Mouse (Mus musculus) midbrain, embryonic 16.5 days (tissue): ENCODE results near the gene Cacnb1. TPM values are rescaled to one million over a fixed set of nuclear protein-coding genes. Genes with fewer than 3 reads are reported as not detected.
A peak's percentile ranks its signal among the peaks of the same experiment; 100 is the strongest.

Source experiments
- ATAC-seq: fragments of 200-750 bp; cut with Nextera tagmentation; 2 replicates; pipeline ENCODE4 v1.8.0; 2017; ENCODE audit warnings: moderate TSS enrichment
- H3K27ac ChIP-seq: fragments of 300-500 bp; sonication (generic); 2 replicates; pipeline ENCODE4 v1.5.1; 2014; ENCODE audit warnings: mild to moderate bottlenecking, low read length, mixed read lengths
- H3K27me3 ChIP-seq: fragments of 300-500 bp; sonication (generic); 2 replicates; pipeline ENCODE4 v1.6.1; 2014; ENCODE audit warnings: low read depth, low read length, mixed read lengths; ENCODE audit not compliant: control insufficient read depth, insufficient read depth
- H3K36me3 ChIP-seq: fragments of 300-500 bp; sonication (generic); 2 replicates; pipeline ENCODE4 v1.6.1; 2014; ENCODE audit warnings: mild to moderate bottlenecking, low read length, moderate library complexity, mixed read lengths; ENCODE audit not compliant: control insufficient read depth, insufficient read depth
- H3K4me1 ChIP-seq: fragments of 300-500 bp; sonication (generic); 2 replicates; pipeline ENCODE4 v1.6.1; 2014; ENCODE audit warnings: mild to moderate bottlenecking, low read length, mixed read lengths; ENCODE audit not compliant: control insufficient read depth, insufficient read depth
- H3K4me2 ChIP-seq: fragments of 300-500 bp; sonication (generic); 2 replicates; pipeline ENCODE4 v1.6.1; 2014; ENCODE audit warnings: mild to moderate bottlenecking, low read length, mixed read lengths
- H3K4me3 ChIP-seq: fragments of 300-500 bp; sonication (generic); 2 replicates; pipeline ENCODE4 v1.5.1; 2014; ENCODE audit warnings: low read depth, mild to moderate bottlenecking, low read length, moderate library complexity, mixed read lengths
- H3K9ac ChIP-seq: fragments of 300-500 bp; sonication (generic); 2 replicates; pipeline ENCODE4 v1.6.1; 2014; ENCODE audit warnings: low read depth, low read length, mixed read lengths
- H3K9me3 ChIP-seq: fragments of 300-500 bp; sonication (generic); replicated peaks from 2 replicates; pipeline ENCODE4 v1.6.1; 2014; ENCODE audit warnings: mild to moderate bottlenecking, low read length, mixed read lengths; ENCODE audit not compliant: control insufficient read depth, poor library complexity, severe bottlenecking
- WGBS: fragments of 180-500 bp; shearing (Covaris S2); extraction: QIAGEN DNeasy Blood & Tissue Kit; methylation state at CpG from one replicate; pipeline ENCODE4 v1.1.7; 2014; 5-methylcytosine and 5-hydroxymethylcytosine counted together
- polyA plus RNA-seq: library from polyadenylated mRNA; unstranded; fragments of >200 nt; fragmentation: Nextera tagmentation; extraction: Ambion mirVana; gene quantifications from 2 replicates; pipeline ENCODE4 v1.2.1, GENCODE M21; 2015

The Cacnb1 gene
- polyA plus RNA-seq, 1 experiment from 2014 or later = 73.2 TPM

DNA sequence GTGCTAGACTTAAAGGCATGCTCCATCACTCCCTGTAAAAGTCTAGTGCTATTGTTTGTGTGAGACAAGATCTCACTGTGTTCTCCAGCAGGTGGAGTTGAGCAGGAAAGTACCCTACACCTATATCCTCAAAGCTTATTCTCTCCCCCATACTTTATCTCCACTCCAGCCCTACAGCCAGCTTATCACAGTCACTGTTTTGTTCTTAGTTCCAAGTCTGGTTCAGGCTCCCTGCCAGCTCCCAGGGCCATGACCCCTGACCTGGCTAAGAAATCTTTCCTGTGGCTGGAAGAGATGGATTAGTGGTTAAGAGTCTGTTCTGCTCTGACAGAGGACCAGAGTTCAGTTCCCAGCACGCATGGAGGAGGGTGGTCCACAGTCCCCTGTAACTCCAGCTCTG lies 23.6 kb upstream of the Cacnb1 start:
- WGBS = 80% methylated on average over 1 of the region's 1 CpGs

DNA sequence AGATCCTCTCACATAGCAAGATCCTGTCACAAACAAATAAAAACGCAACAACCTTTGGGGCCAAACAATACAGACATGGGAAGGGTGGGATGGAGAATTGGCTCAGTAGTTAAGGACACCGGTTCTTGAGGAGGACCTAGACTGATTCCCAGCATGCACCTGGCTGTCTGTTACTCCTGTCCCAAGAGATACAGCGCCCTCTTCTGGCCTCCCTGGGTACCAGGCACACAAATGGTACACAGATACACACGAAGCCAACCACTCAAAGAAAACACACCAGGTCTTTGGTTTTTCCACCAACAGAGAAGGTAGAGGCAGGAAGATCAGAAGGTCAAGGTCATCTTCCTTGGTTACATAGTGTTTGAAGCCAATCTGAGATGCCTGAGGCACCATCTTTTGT lies 22.8 kb upstream of the Cacnb1 start:
- Histone ChIP-seq H3K4me2 (no peak overlapping the region), H3K9me3 (no peaks in the 10 kb centered on the region), H3K27ac (no peak overlapping the region), H3K27me3 (peaks cover 5% of the 10 kb centered on the region), H3K4me3 (no peak overlapping the region), H3K36me3 (no peaks in the 10 kb centered on the region), H3K9ac (no peak overlapping the region), H3K4me1 (no peaks in the 10 kb centered on the region)
- no peak for ATAC-seq
- WGBS = 68% methylated on average over 4 of the region's 4 CpGs

More for the DNA sequence above, 23.6 kb upstream of the Cacnb1 start:
- Histone ChIP-seq H3K4me3 (no peak overlapping the region), H3K9me3 (no peaks in the 10 kb centered on the region), H3K4me1 (no peaks in the 10 kb centered on the region), H3K27me3 (peaks cover 12% of the 10 kb centered on the region), H3K27ac (no peak overlapping the region), H3K36me3 (no peaks in the 10 kb centered on the region), H3K9ac (no peak overlapping the region), H3K4me2 (no peak overlapping the region)
- no peak for ATAC-seq

DNA sequence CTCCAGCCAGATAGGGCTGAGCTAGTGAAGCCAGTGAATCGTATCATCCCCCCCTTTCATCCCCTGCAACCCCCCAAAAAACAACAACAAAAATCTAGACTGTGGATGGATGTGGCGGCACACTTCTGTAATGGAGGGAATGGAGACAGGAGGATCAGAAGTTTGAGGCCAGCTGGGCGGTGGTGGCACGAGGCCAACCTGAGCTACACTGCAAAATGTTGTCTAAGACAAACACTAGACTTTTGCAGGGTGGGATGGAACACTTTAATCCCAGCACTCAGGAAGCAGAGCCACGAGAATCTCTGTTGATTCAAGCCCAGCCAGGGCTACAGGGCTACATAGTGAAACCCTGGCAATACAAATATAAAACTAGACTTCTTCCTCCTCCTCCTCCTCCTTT lies 21.2 kb upstream of the Cacnb1 start:
- H3K27me3 ChIP-seq = no peaks in the 10 kb centered on the region
- H3K36me3 ChIP-seq = no peaks in the 10 kb centered on the region
- H3K9me3 ChIP-seq = no peaks in the 10 kb centered on the region
- H3K9ac ChIP-seq = no peak overlapping the region
- H3K4me1 ChIP-seq = no peaks in the 10 kb centered on the region
- H3K27ac ChIP-seq = no peak overlapping the region
- ATAC-seq = no peak
- H3K4me2 ChIP-seq = no peak overlapping the region
- 71% methylated on average over 5 of the region's 5 CpGs for WGBS
- no peak overlapping the region for H3K4me3 ChIP-seq

DNA sequence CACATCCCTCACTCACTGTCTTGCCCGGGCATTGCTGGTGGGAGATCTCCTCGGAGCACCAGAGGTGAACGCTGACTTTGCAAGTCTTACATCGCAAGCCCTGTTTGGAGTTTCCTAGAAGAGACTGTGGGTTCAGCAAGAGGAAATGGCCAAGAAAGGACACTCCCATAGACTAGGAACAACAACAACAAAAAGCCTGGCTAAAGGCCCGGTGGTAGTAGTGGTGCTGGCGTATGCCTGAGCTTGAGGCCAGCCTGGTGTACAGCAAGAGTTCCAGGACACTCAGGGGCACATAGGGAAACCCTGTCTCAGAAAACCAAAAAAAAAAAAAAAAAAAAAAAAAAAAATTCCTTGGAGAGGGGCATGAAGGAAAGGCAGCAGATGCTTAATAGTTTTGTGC lies 19.9 kb upstream of the Cacnb1 start:
- ATAC-seq = no peak
- H3K9ac ChIP-seq = no peak overlapping the region
- H3K4me3 ChIP-seq = no peak overlapping the region
- WGBS = 81% methylated on average over 6 of the region's 6 CpGs
- no peaks in the 10 kb centered on the region for H3K27me3 ChIP-seq
- H3K27ac ChIP-seq = no peak overlapping the region
- no peaks in the 10 kb centered on the region for H3K9me3 ChIP-seq
- no peaks in the 10 kb centered on the region for H3K36me3 ChIP-seq
- no peaks in the 10 kb centered on the region for H3K4me1 ChIP-seq
- no peak overlapping the region for H3K4me2 ChIP-seq

DNA sequence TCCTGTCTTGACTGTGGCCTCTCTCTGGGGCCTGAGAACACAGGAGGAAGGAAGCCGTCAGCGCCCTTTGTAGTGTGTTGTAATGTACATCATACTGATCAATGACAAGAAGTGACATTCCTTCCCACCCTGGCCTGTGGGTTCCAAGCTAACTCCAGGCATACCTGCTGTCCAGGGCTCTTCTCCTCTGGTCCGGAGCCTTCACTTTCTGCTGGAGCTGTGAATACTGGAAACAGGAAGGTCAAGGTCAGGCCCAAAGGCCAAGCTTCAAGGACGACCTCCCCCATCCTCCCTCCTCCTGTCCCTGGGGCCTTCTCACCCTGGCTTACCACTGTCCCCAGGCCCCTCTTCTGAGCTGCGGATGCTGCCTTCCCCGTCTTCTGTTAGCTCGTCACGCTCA lies 18.1 kb upstream of the Cacnb1 start:
- Histone ChIP-seq H3K27ac (no peak overlapping the region), H3K4me2 (no peak overlapping the region), H3K9ac (no peak overlapping the region), H3K36me3 (no peaks in the 10 kb centered on the region), H3K4me3 (no peak overlapping the region), H3K9me3 (no peaks in the 10 kb centered on the region), H3K4me1 (peaks cover 6% of the 10 kb centered on the region), H3K27me3 (no peaks in the 10 kb centered on the region)
- 72% methylated on average over 8 of the region's 8 CpGs for whole genome bisulfite sequencing
- no peak for ATAC-seq

DNA sequence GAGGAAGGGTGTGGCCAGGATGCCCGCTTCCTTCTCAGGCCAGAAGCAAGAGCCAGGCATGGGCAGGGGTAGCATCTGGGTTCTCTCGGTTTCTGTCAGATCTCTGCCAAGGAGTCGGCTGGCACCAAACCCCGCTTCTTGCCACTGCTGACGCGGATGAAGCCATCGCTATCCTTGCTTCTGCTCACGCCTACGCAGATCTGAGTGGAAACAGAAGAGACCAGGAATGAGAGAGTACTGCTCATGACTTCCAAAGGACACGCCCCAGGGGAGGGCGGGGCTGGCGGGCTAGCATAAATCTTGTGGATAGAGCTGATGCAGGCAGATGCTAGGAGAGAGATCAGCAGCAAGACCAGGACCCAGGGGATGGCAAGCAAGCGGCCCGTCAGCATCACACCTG lies 15.0 kb upstream of the Cacnb1 start:
- no peak for ATAC-seq
- 58% methylated on average over 14 of the region's 14 CpGs for WGBS
- Histone ChIP-seq H3K27me3 (no peaks in the 10 kb centered on the region), H3K27ac (no peak overlapping the region), H3K9ac (no peak overlapping the region), H3K36me3 (no peaks in the 10 kb centered on the region), H3K9me3 (no peaks in the 10 kb centered on the region), H3K4me1 (peaks cover 17% of the 10 kb centered on the region), H3K4me3 (no peak overlapping the region), H3K4me2 (no peak overlapping the region)

DNA sequence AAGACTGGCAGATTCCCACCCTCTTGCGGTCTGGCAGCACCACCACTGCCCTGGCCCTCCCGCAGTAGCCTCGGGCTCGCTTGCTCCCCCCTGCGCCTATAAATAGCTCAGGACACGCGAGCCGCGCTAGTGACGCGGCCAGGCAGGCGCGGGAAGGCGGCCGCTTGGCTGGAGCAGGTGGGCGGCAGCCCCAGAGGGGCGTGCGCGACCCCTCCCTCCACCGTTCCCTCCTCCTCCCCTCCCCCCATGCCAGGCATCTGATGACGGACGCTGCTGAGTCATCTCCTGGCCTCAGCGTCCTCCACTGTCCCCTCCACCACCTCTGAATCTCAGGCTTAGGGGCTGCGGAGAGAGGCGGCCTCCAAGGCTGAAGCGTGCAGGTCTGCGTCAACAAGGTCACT lies 13.1 kb upstream of the Cacnb1 start:
- Histone ChIP-seq H3K4me1 (peaks cover 17% of the 10 kb centered on the region), H3K4me3 (peak overlapping the region; percentile 45), H3K4me2 (peak overlapping the region; percentile 95), H3K9me3 (no peaks in the 10 kb centered on the region), H3K27ac (peak overlapping the region; percentile 42; the same call in 1 of the 2 replicates), H3K36me3 (peaks cover 3% of the 10 kb centered on the region; the same call in 1 of the 2 replicates), H3K27me3 (no peaks in the 10 kb centered on the region), H3K9ac (peak overlapping the region; percentile 72)
- WGBS = under 1% methylated on average over 27 of the region's 27 CpGs
- ATAC-seq = peak; percentile 64

DNA sequence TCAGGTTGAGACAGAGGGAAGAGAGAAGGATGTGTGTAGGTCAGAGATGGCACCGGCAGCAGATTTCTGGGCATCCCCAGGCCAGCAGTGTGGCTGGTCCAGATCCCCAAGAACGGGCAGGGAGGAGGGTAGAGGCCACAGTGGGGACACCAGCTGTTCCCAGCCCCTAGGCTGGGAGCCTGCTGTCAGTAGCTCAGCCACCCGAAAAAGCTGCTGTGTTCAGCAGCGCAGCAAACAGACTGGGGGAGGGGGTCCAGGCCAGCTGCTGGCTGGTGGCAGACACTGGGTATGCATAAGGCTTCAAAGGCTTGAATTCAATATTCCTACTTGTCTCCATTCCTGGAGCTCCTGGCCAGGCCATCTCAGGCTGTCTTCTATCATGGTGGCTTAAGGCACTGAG lies 12.0 kb upstream of the Cacnb1 start:
- H3K4me1 ChIP-seq = peaks cover 17% of the 10 kb centered on the region
- H3K9me3 ChIP-seq = no peaks in the 10 kb centered on the region
- H3K4me2 ChIP-seq = no peak overlapping the region
- peaks cover 10% of the 10 kb centered on the region for H3K36me3 ChIP-seq
- ATAC-seq = no peak; the same call in 1 of the 2 replicates
- no peak overlapping the region for H3K27ac ChIP-seq
- no peak overlapping the region for H3K9ac ChIP-seq
- WGBS = 9% methylated on average over 4 of the region's 4 CpGs
- H3K27me3 ChIP-seq = no peaks in the 10 kb centered on the region
- no peak overlapping the region for H3K4me3 ChIP-seq

DNA sequence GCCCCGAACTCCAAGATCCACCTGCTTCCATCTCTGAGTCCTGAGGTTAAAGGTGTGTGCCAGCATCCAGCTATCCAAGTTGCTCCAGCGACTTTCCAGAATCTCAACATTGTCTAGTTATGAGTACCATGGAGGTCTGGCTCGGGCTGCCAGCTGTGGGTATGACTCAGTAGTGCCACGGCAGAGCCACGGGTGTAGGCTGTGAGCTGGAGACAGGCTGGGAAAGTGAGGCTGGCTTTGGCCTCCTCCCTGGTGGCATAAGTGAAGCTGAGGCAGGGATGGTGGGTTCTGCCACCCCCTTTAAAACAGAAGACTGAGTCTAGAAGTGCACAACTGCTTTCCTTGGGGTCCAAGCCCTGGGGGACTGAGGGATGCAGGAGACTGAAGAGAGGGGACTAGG lies 11.2 kb upstream of the Cacnb1 start:
- no peaks in the 10 kb centered on the region for H3K27me3 ChIP-seq
- no peak overlapping the region for H3K4me2 ChIP-seq
- no peak overlapping the region for H3K27ac ChIP-seq
- no peak overlapping the region for H3K9ac ChIP-seq
- H3K9me3 ChIP-seq = no peaks in the 10 kb centered on the region
- peaks cover 17% of the 10 kb centered on the region for H3K4me1 ChIP-seq
- no peak overlapping the region for H3K4me3 ChIP-seq
- 84% methylated on average over 5 of the region's 5 CpGs for WGBS
- no peak for ATAC-seq
- peaks cover 15% of the 10 kb centered on the region for H3K36me3 ChIP-seq

DNA sequence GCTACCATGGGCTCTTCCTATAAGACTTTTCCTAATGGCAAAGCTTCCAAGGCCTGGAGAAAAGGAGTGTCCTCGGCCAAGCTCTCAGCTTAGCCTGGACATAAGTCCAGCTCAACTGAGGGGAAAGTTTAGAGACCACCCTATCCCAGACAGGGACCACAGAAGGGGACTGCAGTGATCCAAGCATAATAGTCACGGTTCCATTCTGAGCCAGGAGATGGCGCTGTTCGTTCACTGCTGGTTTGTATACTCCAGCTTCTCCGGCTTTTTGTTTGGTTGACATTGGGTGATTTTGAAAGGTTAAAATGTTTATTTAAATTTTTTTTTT lies 8.6 kb upstream of the Cacnb1 start:
- Histone ChIP-seq H3K4me3 (no peak overlapping the region), H3K27ac (no peak overlapping the region), H3K27me3 (no peaks in the 10 kb centered on the region), H3K4me1 (peaks cover 27% of the 10 kb centered on the region), H3K4me2 (no peak overlapping the region), H3K9ac (no peak overlapping the region), H3K36me3 (peaks cover 23% of the 10 kb centered on the region), H3K9me3 (no peaks in the 10 kb centered on the region)
- 0 out of 2 replicates have a peak, but pooled peaks have one; percentile 30 for ATAC-seq
- 2% methylated on average over 5 of the region's 5 CpGs for WGBS
